In the genomic region with DNA sequence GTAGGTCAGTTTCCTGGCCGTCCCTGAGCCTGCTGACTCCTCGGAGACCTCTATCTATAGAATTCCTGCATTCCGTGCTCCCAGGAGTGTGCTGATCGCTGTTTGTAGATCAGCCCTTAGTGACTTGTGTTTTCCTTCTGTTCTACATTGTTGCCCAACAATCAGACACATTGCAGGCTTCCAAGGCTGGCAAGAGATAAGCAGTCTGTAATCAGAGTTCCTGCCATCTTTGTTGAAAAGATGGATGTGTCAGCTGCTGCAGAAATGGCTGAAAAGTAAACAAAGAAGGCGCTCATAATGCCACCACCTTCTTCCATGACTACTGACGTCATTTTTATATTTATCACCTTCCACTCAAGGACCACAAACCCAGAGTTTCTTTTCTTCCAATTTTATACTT, we compare ENCODE assay signal across 33 mouse cellular contexts. TPM values are rescaled to one million over a fixed set of nuclear protein-coding genes. Genes with fewer than 3 reads are reported as not detected.
DNase-seq lines count a peak whose midpoint lies in the region; ATAC-seq and TF ChIP-seq lines count a peak whose summit lies in the region.
"Had no signal": no experiment of that assay in that cellular context is flagged by ENCODE, and none has a peak within 500 bp of the region (broad histone marks: within the 10 kb centered on the region; RNA-seq: fewer than 3 reads in every experiment).

No protein-coding gene starts in this region.

- TF ChIP-seq EP300 in MEL (IDR thresholded peaks at IDR 0.05; ENCODE audit: low read depth in 1 of 2, low read length in 2 of 2) = no peak

- no peak overlapping the region for H3K27ac ChIP-seq in forebrain, embryonic 14.5 days (ENCODE audit: low read depth, low read length)
- H3K27ac ChIP-seq in forebrain, embryonic 12.5 days = no peak overlapping the region
- peak overlapping the region; percentile 75 for H3K27ac ChIP-seq in heart, embryonic 13.5 days (replicated peaks)
- H3K27ac ChIP-seq in lung, embryonic 14.5 days (ENCODE audit: low read depth) = no peak overlapping the region
- no peak overlapping the region for H3K27ac ChIP-seq in MEL (ENCODE audit: control insufficient read depth, low read depth, low read length)
- H3K27ac ChIP-seq: embryonic facial prominence, embryonic 10.5 days; embryonic facial prominence, embryonic 15.5 days; forebrain, embryonic 15.5 days; gastrocnemius, adult 2 months; hindbrain, embryonic 13.5 days; liver, embryonic 12.5 days; neural tube, embryonic 12.5 days had no signal

- TF ChIP-seq CTCF in lung, embryonic 14.5 days (IDR thresholded peaks at IDR 0.05; ENCODE audit: low read depth) = no peak
- TF ChIP-seq CTCF in MEL (IDR thresholded peaks at IDR 0.05 in 2 of 3, conservative IDR thresholded peaks at IDR 0.05 in 1 of 3; ENCODE audit: control insufficient read depth in 1 of 3, insufficient read depth in 1 of 3, low read depth in 2 of 3, low read length in 3 of 3, poor library complexity in 1 of 3, severe bottlenecking in 1 of 3) = no peak

- H3K79me2 ChIP-seq in MEL (ENCODE audit: control insufficient read depth, insufficient read depth, low read length, poor library complexity) = no peaks in the 10 kb centered on the region

- no peak overlapping the region for H3K9ac ChIP-seq in forebrain, embryonic 14.5 days (ENCODE audit: low read length)
- H3K9ac ChIP-seq in forebrain, embryonic 12.5 days = no peak overlapping the region
- peak overlapping the region; percentile 33; the same call in 1 of the 2 replicates for H3K9ac ChIP-seq in heart, embryonic 13.5 days
- no peak overlapping the region for H3K9ac ChIP-seq in lung, embryonic 14.5 days
- no peak overlapping the region for H3K9ac ChIP-seq in MEL (ENCODE audit: control insufficient read depth, low read depth, low read length, poor library complexity, severe bottlenecking)
- H3K9ac ChIP-seq: embryonic facial prominence, embryonic 15.5 days; forebrain, embryonic 15.5 days; hindbrain, embryonic 13.5 days; liver, embryonic 12.5 days; liver, postnatal 0 days; neural tube, embryonic 12.5 days had no signal

- TF ChIP-seq RAD21 in MEL (IDR thresholded peaks at IDR 0.05; ENCODE audit: low read depth, low read length) = no peak

- no peak overlapping the region for H3K4me2 ChIP-seq in forebrain, embryonic 14.5 days (ENCODE audit: low read length)
- H3K4me2 ChIP-seq in forebrain, embryonic 12.5 days = no peak overlapping the region
- no peak overlapping the region for H3K4me2 ChIP-seq in heart, embryonic 13.5 days
- H3K4me2 ChIP-seq in lung, embryonic 14.5 days = no peak overlapping the region
- H3K4me2 ChIP-seq: embryonic facial prominence, embryonic 15.5 days; forebrain, embryonic 15.5 days; hindbrain, embryonic 13.5 days; liver, embryonic 12.5 days; midbrain, embryonic 11.5 days; neural tube, embryonic 12.5 days had no signal

- WGBS in forebrain, embryonic 14.5 days = 76% methylated on average over 6 of the region's 6 CpGs
- WGBS in forebrain, embryonic 12.5 days = 82% methylated on average over 6 of the region's 6 CpGs
- 20% methylated on average over 6 of the region's 6 CpGs for WGBS in heart, embryonic 13.5 days
- WGBS in lung, embryonic 14.5 days = 19% methylated on average over 6 of the region's 6 CpGs

- no peaks in the 10 kb centered on the region for H3K4me1 ChIP-seq in forebrain, embryonic 14.5 days (ENCODE audit: control insufficient read depth, insufficient read depth, low read length)
- no peaks in the 10 kb centered on the region for H3K4me1 ChIP-seq in forebrain, embryonic 12.5 days
- H3K4me1 ChIP-seq in heart, embryonic 13.5 days = peaks cover 74% of the 10 kb centered on the region
- H3K4me1 ChIP-seq in lung, embryonic 14.5 days (ENCODE audit: insufficient read depth) = no peaks in the 10 kb centered on the region
- H3K4me1 ChIP-seq in MEL (ENCODE audit: control insufficient read depth in 1 of 2, insufficient read depth in 2 of 2, low read length in 2 of 2) = no peaks in the 10 kb centered on the region
- H3K4me1 ChIP-seq: embryonic facial prominence, embryonic 15.5 days; hindbrain, embryonic 13.5 days; neural tube, embryonic 12.5 days had no signal

- H3K27me3 ChIP-seq in forebrain, embryonic 14.5 days (replicated peaks; ENCODE audit: control insufficient read depth, insufficient read depth, low read length) = no peaks in the 10 kb centered on the region
- peaks cover 3% of the 10 kb centered on the region; the same call in 1 of the 2 replicates for H3K27me3 ChIP-seq in forebrain, embryonic 12.5 days
- no peaks in the 10 kb centered on the region for H3K27me3 ChIP-seq in heart, embryonic 13.5 days (replicated peaks)
- H3K27me3 ChIP-seq in lung, embryonic 14.5 days (ENCODE audit: insufficient read depth, low read length) = no peaks in the 10 kb centered on the region
- H3K27me3 ChIP-seq in MEL (ENCODE audit: control insufficient read depth in 1 of 2, insufficient read depth in 2 of 2, low read length in 2 of 2) = no peaks in the 10 kb centered on the region
- H3K27me3 ChIP-seq: embryonic facial prominence, embryonic 15.5 days; forebrain, embryonic 15.5 days; hindbrain, embryonic 13.5 days; liver, embryonic 12.5 days; neural tube, embryonic 12.5 days; Patski had no signal

- no peak overlapping the region for H3K4me3 ChIP-seq in forebrain, embryonic 14.5 days (ENCODE audit: low read depth, low read length)
- H3K4me3 ChIP-seq in forebrain, embryonic 12.5 days (replicated peaks) = no peak overlapping the region
- H3K4me3 ChIP-seq in heart, embryonic 13.5 days = no peak overlapping the region
- H3K4me3 ChIP-seq in lung, embryonic 14.5 days (ENCODE audit: low read depth, low read length) = no peak overlapping the region
- no peak overlapping the region for H3K4me3 ChIP-seq in MEL (ENCODE audit: control insufficient read depth in 1 of 2, insufficient read depth in 1 of 2, low read depth in 2 of 2, low read length in 2 of 2)
- H3K4me3 ChIP-seq: embryonic facial prominence, embryonic 10.5 days; embryonic facial prominence, embryonic 15.5 days; forebrain, embryonic 15.5 days; gastrocnemius, adult 2 months; hindbrain, embryonic 13.5 days; liver, embryonic 12.5 days; neural tube, embryonic 12.5 days had no signal

- no peak for ATAC-seq in forebrain, embryonic 14.5 days
- ATAC-seq in forebrain, embryonic 12.5 days (ENCODE audit: low FRiP score) = no peak
- ATAC-seq in heart, embryonic 13.5 days (ENCODE audit: extremely low read depth, insufficient number of reproducible peaks, low FRiP score, low TSS enrichment) = no peak
- no peak for ATAC-seq in lung, embryonic 14.5 days (ENCODE audit: insufficient read depth)
- ATAC-seq: forebrain, embryonic 15.5 days; intestine, embryonic 16.5 days; liver, embryonic 12.5 days; liver, postnatal 0 days; midbrain, embryonic 16.5 days; Patski had no signal

- H3K36me3 ChIP-seq in forebrain, embryonic 14.5 days (ENCODE audit: control insufficient read depth, insufficient read depth, low read length) = peaks cover 2% of the 10 kb centered on the region; the same call in 1 of the 2 replicates
- H3K36me3 ChIP-seq in forebrain, embryonic 12.5 days (replicated peaks) = 0 out of 2 replicates have a peak, but pooled peaks cover 13% of the 10 kb centered on the region
- peaks cover 13% of the 10 kb centered on the region for H3K36me3 ChIP-seq in heart, embryonic 13.5 days
- peaks cover 5% of the 10 kb centered on the region; the same call in 1 of the 2 replicates for H3K36me3 ChIP-seq in lung, embryonic 14.5 days (ENCODE audit: insufficient read depth)
- H3K36me3 ChIP-seq in MEL (ENCODE audit: control insufficient read depth in 1 of 2, insufficient read depth in 2 of 2, low read length in 2 of 2) = no peaks in the 10 kb centered on the region; a peak in 1 of 4 replicates
- H3K36me3 ChIP-seq: forebrain, embryonic 15.5 days had no signal

- H3K9me3 ChIP-seq in forebrain, embryonic 14.5 days (replicated peaks; ENCODE audit: control insufficient read depth, low read length) = no peaks in the 10 kb centered on the region
- H3K9me3 ChIP-seq in forebrain, embryonic 12.5 days = no peaks in the 10 kb centered on the region
- H3K9me3 ChIP-seq in heart, embryonic 13.5 days = no peaks in the 10 kb centered on the region
- no peaks in the 10 kb centered on the region for H3K9me3 ChIP-seq in lung, embryonic 14.5 days (ENCODE audit: low read depth, low read length)
- no peaks in the 10 kb centered on the region for H3K9me3 ChIP-seq in MEL (replicated peaks; ENCODE audit: insufficient read depth, low read length)
- H3K9me3 ChIP-seq: embryonic facial prominence, embryonic 10.5 days; embryonic facial prominence, embryonic 15.5 days; forebrain, embryonic 15.5 days; G1E; hindbrain, embryonic 13.5 days; liver, embryonic 12.5 days; neural tube, embryonic 12.5 days had no signal

- DNase-seq in forebrain, embryonic 14.5 days (ENCODE audit: low spot score) = peak; percentile 34
- no peak for DNase-seq in heart, adult 8-10 months (ENCODE audit: low spot score)
- peak; percentile 28 for DNase-seq in lung, embryonic 14.5 days
- DNase-seq in lung, postnatal 25 days (ENCODE audit: low spot score) = no peak
- no peak for DNase-seq in MEL (ENCODE audit: low read depth, low spot score)
- DNase-seq in kidney, adult 18-20 months = no peak
- DNase-seq: adrenal gland, postnatal 14 days; cerebellum, adult 2 months; cerebellum, postnatal 25 days; gastrocnemius, adult 2 months; gastrocnemius, postnatal 36 days; heart, postnatal 10 days; kidney, adult 9 months; kidney, postnatal 10 days; layer of hippocampus, postnatal 36 days; left cerebral cortex, postnatal 4 days; liver, postnatal 0 days; right cerebral cortex, postnatal 4 days; thymus, adult 2 months; thymus, postnatal 36 days had no signal

- no peak for TF ChIP-seq POLR2A in MEL (IDR thresholded peaks at IDR 0.05; ENCODE audit: control insufficient read depth in 1 of 2, insufficient read depth in 1 of 2, low read depth in 1 of 2, low read length in 2 of 2, poor library complexity in 1 of 2)

RNA-seq across cellular contexts. Expression of a gene that starts 49.1 kb away (rescaled TPM):
- polyA plus RNA-seq in forebrain, embryonic 14.5 days (2014; fragmentation: Nextera tagmentation; extraction: Ambion mirVana) = 5.3 and 7.3 TPM in 2 replicates
- polyA plus RNA-seq in forebrain, embryonic 12.5 days (2016; fragmentation: Nextera tagmentation; extraction: Ambion mirVana) = 9.9 and 12.2 TPM in 2 replicates
- polyA plus RNA-seq in heart, embryonic 13.5 days (2015; fragmentation: Nextera tagmentation; extraction: Ambion mirVana) = 6.9 and 8.2 TPM in 2 replicates
- 10 to 100 TPM in 1 of 4 experiments, 1 to 10 TPM in 3; 8.9 to 12.0 (median 9.4) TPM for total RNA-seq in heart, adult 8-10 months (2022)
- 10.1 and 10.9 TPM in 2 replicates for polyA plus RNA-seq in lung, embryonic 14.5 days (2014; fragmentation: Nextera tagmentation; extraction: Ambion mirVana)
- total RNA-seq in MEL (2012; rRNA removed) = 6.2 and 6.9 TPM in 2 replicates
- polyA plus RNA-seq in MEL (2012; ENCODE audit: insufficient read depth in 1 of 2, insufficient read length in 2 of 2, low read depth in 1 of 2, low replicate concordance in 2 of 2, missing spikeins in 1 of 2) = 10 to 100 TPM in 1 of 2 experiments, not detected in 1; 12.8 TPM

RNA-seq across cellular contexts. Expression of a gene that starts 49.2 kb away (rescaled TPM):
- polyA plus RNA-seq in forebrain, embryonic 14.5 days (2014; fragmentation: Nextera tagmentation; extraction: Ambion mirVana) = 33.5 and 41.0 TPM in 2 replicates
- polyA plus RNA-seq in forebrain, embryonic 12.5 days (2016; fragmentation: Nextera tagmentation; extraction: Ambion mirVana) = 51.4 and 53.6 TPM in 2 replicates
- polyA plus RNA-seq in heart, embryonic 13.5 days (2015; fragmentation: Nextera tagmentation; extraction: Ambion mirVana) = 25.5 and 26.0 TPM in 2 replicates
- total RNA-seq in heart, adult 8-10 months (2022) = 10 to 100 TPM; 49.7 to 57.7 (median 54.7) TPM
- 33.5 and 37.0 TPM in 2 replicates for polyA plus RNA-seq in lung, embryonic 14.5 days (2014; fragmentation: Nextera tagmentation; extraction: Ambion mirVana)
- total RNA-seq in MEL (2012; rRNA removed) = 23.7 and 24.4 TPM in 2 replicates
- 10 to 100 TPM in 1 of 2 experiments, not detected in 1; 36.1 TPM for polyA plus RNA-seq in MEL (2012; ENCODE audit: insufficient read depth in 1 of 2, insufficient read length in 2 of 2, low read depth in 1 of 2, low replicate concordance in 2 of 2, missing spikeins in 1 of 2)

Comparison
In these comparisons a context has a peak if more than half of its experiments do, and no peak if none do; other contexts are left out.
1. DNase-seq: peak in forebrain, embryonic 14.5 days (single experiment) and lung, embryonic 14.5 days (single experiment); none in heart, adult 8-10 months (single experiment), lung, postnatal 25 days (single experiment), MEL (single experiment) and kidney, adult 18-20 months (single experiment).